Mouse (Mus musculus): ENCODE measurements around the gene Pappa2. TPM values are rescaled to one million over a fixed set of nuclear protein-coding genes. Genes with fewer than 3 reads are reported as not detected.

Gene Pappa2
- under 1 TPM; 0.34 to 0.41 TPM for total RNA-seq (2021)
- long read RNA-seq, experiment 1: 0 reads
- long read RNA-seq, experiment 2: 0 reads

GRCm38 (mm10) chr1:158980390-158980789 is at the start of gene Pappa2:
Gene Pappa2 (minus strand): TSS chr1:158980490.
- intact Hi-C loops (cut with DNase I): no loop called here

DNA sequence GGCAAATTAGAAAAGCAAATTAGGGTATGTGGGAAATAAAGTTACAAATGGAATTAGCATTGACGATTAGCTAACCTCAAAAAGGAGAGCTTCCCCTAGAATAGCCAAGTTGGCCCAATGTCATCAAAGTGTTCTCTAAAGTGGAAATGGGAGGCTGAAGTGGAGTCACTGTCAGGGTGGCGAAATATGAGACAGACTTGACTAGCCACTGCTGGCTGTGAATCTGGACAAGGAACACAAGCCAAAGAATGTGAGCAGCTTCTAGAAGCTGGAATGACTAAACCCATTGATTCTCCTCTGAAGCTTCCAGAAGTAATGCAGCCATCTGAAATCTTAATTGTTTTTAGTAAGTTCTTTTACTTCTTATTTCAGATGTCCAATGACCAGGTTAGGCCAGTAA is 48.8 kb upstream of the Pappa2 start:
- intact Hi-C loops (cut with DNase I): no loop called here
- DNase-seq: peak; percentile 7 to 37

More at GRCm38 (mm10) chr1:158980390-158980789, at the start of gene Pappa2:
- no peak for DNase-seq

GRCm38 (mm10) chr1:159014940-159015660 is 34.8 kb upstream of the Pappa2 start:
- DNase-seq: no peak
- intact Hi-C loops (cut with DNase I): no loop called here

DNA sequence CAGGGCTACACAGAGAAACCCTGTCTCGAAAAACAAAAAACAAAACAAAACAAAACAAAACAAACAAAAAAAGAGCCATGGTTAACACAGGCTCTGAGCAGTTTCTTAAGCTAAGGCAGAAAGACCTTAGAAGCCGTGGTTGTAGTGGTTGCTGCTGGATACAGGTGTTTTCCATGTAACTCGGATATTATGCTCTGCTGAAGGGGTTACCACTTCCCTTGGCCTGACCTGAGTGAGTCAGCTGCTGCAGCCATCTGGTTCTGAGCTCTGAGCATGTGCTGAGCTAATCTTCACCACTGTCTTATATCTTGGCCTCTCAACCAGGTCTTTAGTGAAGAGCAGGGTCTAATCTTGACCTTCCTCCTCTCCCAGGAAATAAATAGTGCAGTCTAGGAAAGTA is 6.8 kb upstream of the Pappa2 start:
- no peak for DNase-seq
- intact Hi-C loops (cut with DNase I): no loop called here

- no peak for DNase-seq
- intact Hi-C loops (cut with DNase I): no loop called here
Measured at GRCm38 (mm10) chr1:158962340-158962739, 17.9 kb downstream of the Pappa2 start.

DNA sequence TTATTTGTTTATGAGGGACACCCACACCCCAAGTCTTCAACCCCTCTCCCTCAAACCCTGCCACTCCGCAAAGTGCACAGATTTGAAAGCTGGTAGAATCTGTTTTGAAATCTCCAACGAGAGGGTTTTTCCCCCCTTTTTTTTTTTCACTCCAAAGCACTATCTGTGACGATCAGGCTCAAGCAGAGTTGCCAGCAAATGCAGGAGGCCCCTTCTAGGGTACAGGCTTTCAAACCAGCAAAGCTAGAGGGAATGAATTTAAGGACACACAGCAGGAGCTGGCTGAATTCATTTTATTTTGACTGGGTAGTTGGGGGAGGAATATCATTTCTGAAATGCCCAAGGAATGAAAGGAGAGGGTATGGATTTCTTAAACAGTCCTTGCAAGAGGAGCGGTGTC is 19.3 kb downstream of the Pappa2 start:
- intact Hi-C loops (cut with DNase I): no loop called here
- no peak for DNase-seq

GRCm38 (mm10) chr1:158960549-158960948 is 19.7 kb downstream of the Pappa2 start:
- no peak for DNase-seq
- intact Hi-C loops (cut with DNase I): no loop called here

DNA sequence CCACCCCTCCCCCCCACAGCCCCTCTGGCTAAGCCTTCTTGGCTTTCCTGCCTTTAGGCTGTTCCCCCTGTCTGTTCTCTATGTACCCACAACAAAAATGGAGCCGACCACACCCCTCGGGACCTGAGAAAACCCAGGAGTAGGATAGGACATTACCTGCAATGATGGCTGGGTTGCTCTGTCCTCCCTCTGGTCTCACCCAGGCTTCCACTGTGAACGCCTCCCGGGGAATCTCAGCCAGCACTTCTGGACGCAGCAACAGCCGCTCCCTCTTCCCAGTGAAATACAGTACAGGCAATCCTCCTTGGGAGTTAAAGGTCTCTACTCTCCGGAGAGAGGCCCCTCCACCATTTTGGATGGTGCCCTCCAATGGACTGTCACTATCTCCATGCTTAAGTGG is 23.9 kb downstream of the Pappa2 start:
- intact Hi-C loops (cut with DNase I): no loop called here
- no peak for DNase-seq

GRCm38 (mm10) chr1:158954785-158955184 is 25.5 kb downstream of the Pappa2 start:
- no peak for DNase-seq
- intact Hi-C loops (cut with DNase I): loop anchor here (5.0 kb wide), 1 partner anchor 183 kb away; no protein-coding TSS in a partner anchor

- intact Hi-C loops (cut with DNase I): loop anchor here (1.0 to 5.0 kb wide), 4 partner anchors 109 to 283 kb away; no protein-coding TSS in a partner anchor
- DNase-seq: peak; percentile 63 to 76
Measured at GRCm38 (mm10) chr1:158953479-158954207, 26.6 kb downstream of the Pappa2 start.

GRCm38 (mm10) chr1:158949041-158949440 is 31.2 kb downstream of the Pappa2 start:
- intact Hi-C loops (cut with DNase I): no loop called here
- DNase-seq: no peak

GRCm38 (mm10) chr1:158947981-158948735 is 32.1 kb downstream of the Pappa2 start:
- DNase-seq: no peak
- intact Hi-C loops (cut with DNase I): no loop called here

DNA sequence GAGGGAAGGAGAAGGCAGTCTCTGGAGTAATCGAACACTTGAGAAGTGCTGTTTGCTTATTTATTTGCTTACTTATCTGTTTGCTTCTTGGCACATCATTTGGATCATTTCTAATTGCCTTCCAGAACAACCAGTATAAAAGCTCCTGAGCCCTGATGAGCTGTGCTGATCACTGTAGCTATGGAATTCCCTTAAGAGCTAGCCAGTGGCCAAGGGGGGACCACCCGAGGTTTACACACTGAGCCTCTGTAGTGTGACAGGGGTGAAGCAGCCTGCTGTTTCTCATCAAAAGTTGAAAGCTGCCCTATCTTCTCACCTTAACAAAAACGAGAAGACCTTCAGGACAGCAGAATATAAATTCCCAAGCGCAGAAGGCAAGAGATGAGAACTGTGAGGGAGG is 35.4 kb downstream of the Pappa2 start:
- DNase-seq: no peak
- intact Hi-C loops (cut with DNase I): no loop called here

- intact Hi-C loops (cut with DNase I): no loop called here
- DNase-seq: no peak
Measured at GRCm38 (mm10) chr1:158942864-158943263, 37.4 kb downstream of the Pappa2 start.

DNA sequence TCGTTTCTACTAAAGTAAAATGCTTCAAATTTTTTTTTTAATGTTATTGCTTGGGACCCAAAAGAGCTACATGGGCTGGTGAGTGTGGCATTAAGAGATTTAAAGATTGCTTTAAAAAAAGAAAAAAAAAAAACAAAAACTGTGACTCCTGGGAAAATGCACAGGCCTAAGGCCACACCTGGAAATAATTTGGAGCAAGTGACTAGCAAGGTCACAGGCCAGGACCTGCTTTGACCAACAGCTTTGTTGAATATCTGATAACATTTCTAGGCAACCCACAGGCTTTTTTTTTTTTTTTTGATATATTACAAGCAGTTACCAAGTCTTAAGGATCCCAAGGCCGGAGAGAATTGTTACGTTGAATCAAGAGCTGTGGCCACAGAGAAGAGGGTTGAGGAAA is 39.3 kb downstream of the Pappa2 start:
- no peak for DNase-seq
- intact Hi-C loops (cut with DNase I): no loop called here

- no peak for DNase-seq
- intact Hi-C loops (cut with DNase I): no loop called here
Measured at GRCm38 (mm10) chr1:158934447-158934846, 45.8 kb downstream of the Pappa2 start.

DNA sequence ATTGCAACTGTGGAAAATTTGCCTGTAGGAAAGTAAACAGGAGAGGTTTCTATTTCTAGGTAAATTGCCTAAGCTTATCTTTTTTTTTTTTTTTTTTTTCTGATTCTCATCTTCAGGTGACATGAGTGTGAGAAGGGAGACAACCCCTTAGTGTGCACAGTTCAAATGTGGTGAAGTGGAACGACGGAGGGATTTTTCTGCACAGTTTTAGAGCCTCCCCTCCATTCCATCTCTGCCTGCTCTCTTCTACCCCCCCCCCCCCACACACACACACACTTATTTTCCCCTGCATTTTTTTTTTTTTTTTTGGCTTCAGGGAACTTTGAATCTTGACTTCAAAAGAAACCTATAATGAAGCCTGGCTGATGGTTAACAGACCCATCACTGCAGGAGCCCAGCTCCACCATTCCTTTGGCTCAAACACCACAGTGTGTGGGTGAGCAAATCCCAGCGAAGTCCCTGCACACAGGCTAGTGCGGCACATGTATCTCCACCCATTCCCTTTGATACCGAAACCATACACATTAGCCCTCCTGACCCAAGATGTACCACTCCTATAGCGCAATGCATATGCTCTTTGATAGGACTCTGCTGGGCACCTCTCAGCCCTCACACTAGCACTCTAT is 49.0 kb downstream of the Pappa2 start:
- intact Hi-C loops (cut with DNase I): no loop called here
- no peak for DNase-seq

DNA sequence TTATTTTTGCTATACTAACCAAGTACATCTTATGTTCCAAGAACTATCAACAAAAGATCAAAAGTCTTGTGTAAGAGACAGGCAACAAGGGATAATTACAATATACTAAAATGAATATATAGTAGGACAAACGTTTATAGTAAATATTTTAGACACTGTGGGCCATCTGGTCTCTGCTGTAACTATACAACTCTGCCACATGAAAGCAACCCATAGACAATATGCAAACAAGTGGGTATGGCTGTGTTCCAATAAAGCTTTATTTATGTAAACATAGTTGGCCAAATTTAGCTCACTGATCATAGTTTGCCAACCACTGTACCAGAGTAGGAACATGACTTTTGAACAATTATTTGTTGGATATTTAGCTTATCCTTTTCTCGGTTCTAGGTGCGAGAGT is 50.9 kb downstream of the Pappa2 start:
- no peak for DNase-seq
- intact Hi-C loops (cut with DNase I): no loop called here

- intact Hi-C loops (cut with DNase I): no loop called here
- no peak for DNase-seq
Measured at GRCm38 (mm10) chr1:158920451-158920850, 59.8 kb downstream of the Pappa2 start.

DNA sequence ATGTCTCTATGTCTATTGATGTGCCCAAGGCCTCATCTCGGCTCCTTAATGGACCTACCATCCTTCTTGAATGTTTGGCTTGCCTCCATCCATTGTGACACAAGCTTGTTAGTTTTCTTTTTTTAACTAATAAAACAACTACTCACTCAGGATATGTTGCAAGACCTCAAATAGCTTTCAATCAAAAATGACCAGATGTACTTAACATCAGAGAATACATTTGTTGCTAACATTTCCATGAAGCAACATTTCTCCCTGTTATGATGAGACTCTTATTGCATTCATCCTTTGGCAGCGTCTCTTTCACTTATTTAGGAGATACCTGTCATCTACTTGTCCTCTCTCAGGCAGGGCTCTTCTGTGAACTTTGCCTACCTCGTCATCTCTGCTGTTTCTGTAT is 61.4 kb downstream of the Pappa2 start:
- DNase-seq: no peak
- intact Hi-C loops (cut with DNase I): no loop called here

GRCm38 (mm10) chr1:158917067-158917466 is 63.2 kb downstream of the Pappa2 start:
- intact Hi-C loops (cut with DNase I): no loop called here
- no peak for DNase-seq
